Mouse (Mus musculus): ENCODE results near the gene Cic. TPM values are rescaled to one million over a fixed set of nuclear protein-coding genes. Genes with fewer than 3 reads are reported as not detected.

Cic gene
- polyA plus RNA-seq, 1 experiment from 2014 or later = 39.1 TPM

DNA sequence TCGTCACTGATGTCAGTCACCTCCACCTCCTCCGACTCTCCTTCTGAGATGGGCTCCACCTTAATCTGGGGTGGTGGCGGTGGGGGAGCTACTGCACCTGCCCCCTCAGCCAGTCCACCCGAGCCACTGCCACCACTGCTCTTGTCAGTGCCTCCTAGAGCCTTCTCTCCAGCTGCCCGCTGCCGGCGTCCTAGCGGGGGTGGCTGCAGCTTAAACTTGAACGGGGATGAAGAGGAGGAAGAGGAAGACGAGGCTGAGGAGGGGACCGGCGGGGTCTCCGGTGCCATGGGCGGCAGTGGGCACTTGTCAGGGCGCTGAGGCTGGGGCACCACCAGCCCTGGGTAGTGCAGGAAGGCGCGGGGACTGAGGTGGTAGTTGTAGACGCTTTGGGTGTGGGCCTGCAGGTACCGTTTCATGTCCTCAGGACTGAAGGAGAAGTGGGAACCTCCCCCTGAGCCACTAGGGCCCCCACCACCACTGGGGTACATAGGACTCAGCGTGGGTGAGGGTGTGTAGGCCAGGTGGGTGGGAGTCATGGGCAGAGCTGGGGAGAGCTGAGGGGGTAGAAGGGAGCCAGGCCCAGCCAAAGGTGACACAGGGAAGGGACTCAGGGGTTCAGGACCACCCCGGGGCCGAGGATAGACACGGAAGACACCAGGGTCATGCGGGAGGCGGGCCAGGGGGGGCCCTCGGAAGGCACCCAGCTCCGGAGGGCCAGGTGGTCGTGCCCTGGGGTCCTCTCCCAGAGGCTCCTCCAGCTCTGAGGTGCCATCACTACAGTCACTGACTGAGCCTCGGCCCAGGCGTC is 22.7 kb upstream of the Cic start:
- no peak for TF ChIP-seq CTCF (IDR thresholded peaks at IDR 0.05; ENCODE audit: low read depth)
- no peak overlapping the region for H3K9ac ChIP-seq
- DNase-seq = no peak

DNA sequence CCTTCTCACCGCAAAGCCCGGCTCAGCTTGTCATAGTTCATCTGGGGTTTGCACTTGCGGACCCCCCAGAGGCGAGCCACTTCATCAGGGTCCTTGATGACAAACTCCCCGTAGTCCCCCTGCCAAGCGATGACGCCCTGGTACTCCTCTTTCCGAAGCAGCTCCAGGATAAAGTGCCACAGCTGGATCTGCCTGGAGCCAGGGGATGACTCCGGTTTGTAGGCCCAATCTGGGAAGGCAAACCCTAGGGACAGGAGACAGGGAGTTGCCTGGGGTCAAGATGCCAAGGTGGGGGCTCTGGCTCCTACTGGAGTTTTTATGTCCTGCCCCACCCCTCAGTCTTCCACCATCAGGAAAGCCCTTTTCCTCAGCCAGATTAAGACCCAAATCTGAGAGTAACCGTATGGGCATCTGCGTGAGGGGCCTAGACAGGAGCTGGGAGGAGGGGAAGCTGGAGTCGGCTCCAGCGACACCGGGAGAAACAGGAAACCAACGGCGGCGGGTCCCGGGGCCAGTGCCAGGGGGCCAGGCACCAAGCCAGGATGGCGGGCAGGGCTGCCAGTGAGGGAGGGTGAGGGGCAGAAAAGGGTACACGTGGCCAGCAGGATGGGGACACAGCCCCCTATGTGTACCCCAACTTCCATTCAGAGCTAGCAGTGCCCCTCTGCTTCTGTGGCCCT is 21.3 kb upstream of the Cic start:
- Histone ChIP-seq H3K9ac (peak overlapping the region; percentile 95), H3K36me3 (ENCODE audit: insufficient read depth) (peaks cover 42% of the 10 kb centered on the region), H3K4me2 (peak overlapping the region; percentile 99), H3K4me1 (ENCODE audit: insufficient read depth) (peaks cover 20% of the 10 kb centered on the region), H3K27me3 (ENCODE audit: insufficient read depth, low read length) (no peaks in the 10 kb centered on the region), H3K9me3 (ENCODE audit: low read depth, low read length) (no peaks in the 10 kb centered on the region), H3K4me3 (ENCODE audit: low read depth, low read length) (peak overlapping the region; percentile 98), H3K27ac (ENCODE audit: low read depth) (peak overlapping the region; percentile 99)
- ATAC-seq (ENCODE audit: insufficient read depth) (no peak), DNase-seq (peak; percentile 46)
- WGBS = 38% methylated on average over 20 of the region's 20 CpGs
- TF ChIP-seq CTCF (IDR thresholded peaks at IDR 0.05; ENCODE audit: low read depth) = no peak

More for the DNA sequence above, 22.7 kb upstream of the Cic start:
- Histone ChIP-seq H3K4me1 (ENCODE audit: insufficient read depth) (peaks cover 20% of the 10 kb centered on the region), H3K36me3 (ENCODE audit: insufficient read depth) (peaks cover 45% of the 10 kb centered on the region), H3K4me2 (no peak overlapping the region), H3K27ac (ENCODE audit: low read depth) (no peak overlapping the region; the same call in 1 of the 2 replicates), H3K27me3 (ENCODE audit: insufficient read depth, low read length) (no peaks in the 10 kb centered on the region), H3K4me3 (ENCODE audit: low read depth, low read length) (0 out of 2 replicates have a peak overlapping the region, but pooled peaks have one; percentile 2), H3K9me3 (ENCODE audit: low read depth, low read length) (no peaks in the 10 kb centered on the region)
- 82% methylated on average over 30 of the region's 30 CpGs for WGBS
- no peak for ATAC-seq (ENCODE audit: insufficient read depth)

DNA sequence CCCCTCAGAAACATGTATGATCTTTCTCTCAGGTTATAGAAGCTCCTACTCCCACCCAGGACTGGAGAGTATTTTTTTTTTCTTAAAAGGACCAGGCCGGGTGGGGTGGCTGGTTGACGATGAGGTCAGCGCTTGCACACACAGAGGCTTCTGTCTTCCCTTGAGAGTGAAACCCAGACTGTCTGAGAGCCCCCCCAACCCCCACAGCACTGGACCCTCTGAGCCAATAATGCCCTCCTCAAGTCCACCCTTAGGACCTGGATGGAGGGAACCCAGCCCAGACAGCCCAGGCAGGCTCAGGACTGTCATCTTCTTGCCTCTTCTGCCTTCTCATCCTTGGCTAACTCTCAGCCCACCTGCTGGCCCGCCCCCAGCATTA is 20.8 kb upstream of the Cic start:
- H3K9me3 ChIP-seq (ENCODE audit: low read depth, low read length) = no peaks in the 10 kb centered on the region
- no peaks in the 10 kb centered on the region for H3K27me3 ChIP-seq (ENCODE audit: insufficient read depth, low read length)
- peaks cover 20% of the 10 kb centered on the region for H3K4me1 ChIP-seq (ENCODE audit: insufficient read depth)
- H3K27ac ChIP-seq (ENCODE audit: low read depth) = peak overlapping the region; percentile 99
- peaks cover 40% of the 10 kb centered on the region for H3K36me3 ChIP-seq (ENCODE audit: insufficient read depth)
- 35% methylated on average over 4 of the region's 4 CpGs for WGBS
- H3K4me3 ChIP-seq (ENCODE audit: low read depth, low read length) = peak overlapping the region; percentile 98
- TF ChIP-seq CTCF (IDR thresholded peaks at IDR 0.05; ENCODE audit: low read depth) = no peak
- ATAC-seq (ENCODE audit: insufficient read depth) (no peak), DNase-seq (peak; percentile 29)
- peak overlapping the region; percentile 99 for H3K4me2 ChIP-seq
- peak overlapping the region; percentile 95 for H3K9ac ChIP-seq

DNA sequence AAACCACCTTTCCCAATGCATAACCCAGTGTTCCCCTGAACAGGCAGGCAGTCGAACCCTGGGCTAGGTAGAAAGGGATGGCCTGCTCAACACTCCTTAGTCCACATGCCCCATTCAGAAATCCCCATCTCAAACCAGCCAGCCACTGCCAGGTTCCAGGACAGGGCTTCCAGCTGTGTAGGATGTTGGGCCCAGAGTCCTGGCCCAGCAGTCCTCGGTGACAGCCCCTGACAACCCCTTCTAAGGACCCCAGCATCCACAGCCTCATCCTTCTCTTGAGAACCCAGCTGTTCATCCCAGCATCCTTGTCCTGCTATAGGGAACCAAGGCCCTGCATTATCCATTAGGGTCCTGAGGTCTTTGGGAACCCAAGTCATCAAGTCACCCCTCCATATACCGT is 20.0 kb upstream of the Cic start:
- peak overlapping the region; percentile 99 for H3K27ac ChIP-seq (ENCODE audit: low read depth)
- peak overlapping the region; percentile 95 for H3K9ac ChIP-seq
- ATAC-seq (ENCODE audit: insufficient read depth) (no peak), DNase-seq (no peak)
- H3K36me3 ChIP-seq (ENCODE audit: insufficient read depth) = peaks cover 36% of the 10 kb centered on the region
- H3K4me1 ChIP-seq (ENCODE audit: insufficient read depth) = peaks cover 20% of the 10 kb centered on the region
- 9% methylated on average over 3 of the region's 3 CpGs for WGBS
- no peak for TF ChIP-seq CTCF (IDR thresholded peaks at IDR 0.05; ENCODE audit: low read depth)
- peak overlapping the region; percentile 99 for H3K4me2 ChIP-seq
- no peaks in the 10 kb centered on the region for H3K9me3 ChIP-seq (ENCODE audit: low read depth, low read length)
- no peaks in the 10 kb centered on the region for H3K27me3 ChIP-seq (ENCODE audit: insufficient read depth, low read length)
- peak overlapping the region; percentile 98 for H3K4me3 ChIP-seq (ENCODE audit: low read depth, low read length)

DNA sequence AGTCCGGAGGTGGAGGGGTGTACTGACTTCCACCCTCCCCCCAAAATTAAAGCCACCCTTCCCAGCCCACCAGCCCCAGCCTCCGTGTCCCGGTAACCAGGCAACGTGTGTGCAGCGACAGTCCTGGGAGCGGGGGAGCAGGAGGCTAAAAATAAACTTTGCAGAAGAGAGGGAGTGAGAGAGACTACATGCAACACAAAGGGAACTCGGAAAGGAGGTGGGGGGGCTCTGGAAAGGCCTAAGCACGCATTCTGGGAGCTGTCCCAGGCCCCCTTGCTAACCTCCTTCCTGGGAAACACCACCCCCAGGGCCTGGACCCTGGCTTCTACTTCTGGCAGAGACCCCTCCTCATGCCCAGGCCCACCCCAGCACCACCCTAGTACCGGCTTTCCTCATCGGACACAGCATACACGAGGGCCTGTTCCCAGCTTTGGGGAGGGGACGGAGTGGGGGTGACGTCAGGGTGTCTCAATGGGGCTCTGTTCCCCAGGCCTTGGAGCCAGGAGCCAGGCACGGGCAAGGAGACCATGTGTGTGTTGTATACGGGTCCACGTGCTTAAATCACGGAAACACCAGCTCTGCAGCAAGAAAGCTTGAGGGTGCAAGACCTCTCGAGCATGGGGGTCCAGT is 19.4 kb upstream of the Cic start:
- Histone ChIP-seq H3K27me3 (ENCODE audit: insufficient read depth, low read length) (no peaks in the 10 kb centered on the region), H3K4me1 (ENCODE audit: insufficient read depth) (peaks cover 20% of the 10 kb centered on the region), H3K36me3 (ENCODE audit: insufficient read depth) (peaks cover 30% of the 10 kb centered on the region), H3K4me2 (peak overlapping the region; percentile 99), H3K27ac (ENCODE audit: low read depth) (peak overlapping the region; percentile 99), H3K9ac (peak overlapping the region; percentile 95), H3K4me3 (ENCODE audit: low read depth, low read length) (peak overlapping the region; percentile 98), H3K9me3 (ENCODE audit: low read depth, low read length) (no peaks in the 10 kb centered on the region)
- WGBS = under 1% methylated on average over 18 of the region's 18 CpGs
- no peak for TF ChIP-seq CTCF (IDR thresholded peaks at IDR 0.05; ENCODE audit: low read depth)
- DNase-seq (peak; percentile 65), ATAC-seq (ENCODE audit: insufficient read depth) (peak; percentile 4; the same call in 1 of the 2 replicates)

DNA sequence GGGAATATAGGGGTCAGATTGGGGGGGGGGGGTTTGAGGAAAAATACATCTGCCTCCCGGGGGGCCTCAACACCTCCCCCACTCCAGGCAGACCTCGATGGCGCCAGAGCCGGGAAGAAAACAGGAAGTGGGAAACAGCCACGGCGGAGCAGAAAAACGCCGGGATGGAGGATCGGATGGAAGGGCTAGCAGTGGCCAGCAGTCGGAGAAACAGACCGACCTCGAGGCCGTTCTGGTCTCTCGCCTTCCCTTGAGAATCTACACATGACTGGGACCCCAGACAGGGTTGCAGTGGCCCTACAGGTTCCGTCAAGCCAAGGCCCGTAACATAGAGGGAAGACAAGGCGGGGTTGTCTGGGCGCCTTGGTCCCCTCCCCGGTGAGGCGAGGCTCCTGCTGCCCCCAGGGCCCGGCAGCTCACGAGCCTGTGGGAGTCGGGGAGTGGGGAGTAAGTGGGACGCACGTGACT is 18.6 kb upstream of the Cic start:
- DNase-seq (peak; percentile 68), ATAC-seq (ENCODE audit: insufficient read depth) (no peak)
- under 1% methylated on average over 25 of the region's 25 CpGs for WGBS
- Histone ChIP-seq H3K4me1 (ENCODE audit: insufficient read depth) (peaks cover 20% of the 10 kb centered on the region), H3K27ac (ENCODE audit: low read depth) (peak overlapping the region; percentile 99), H3K36me3 (ENCODE audit: insufficient read depth) (peaks cover 22% of the 10 kb centered on the region), H3K4me3 (ENCODE audit: low read depth, low read length) (peak overlapping the region; percentile 98), H3K9me3 (ENCODE audit: low read depth, low read length) (no peaks in the 10 kb centered on the region), H3K27me3 (ENCODE audit: insufficient read depth, low read length) (no peaks in the 10 kb centered on the region), H3K4me2 (peak overlapping the region; percentile 99), H3K9ac (peak overlapping the region; percentile 95)
- TF ChIP-seq CTCF (IDR thresholded peaks at IDR 0.05; ENCODE audit: low read depth) = no peak
